Mouse (Mus musculus) c-Kit-positive CD71-positive TER-119-positive erythroid progenitor cells, embryonic 14.5 days (primary cell): ENCODE results near the gene Klhl21.

Experiments used
- DNase-seq: peaks from one replicate; pipeline ENCODE4 v3.0.0-alpha.2; 2013; ENCODE audit warnings: low spot score

Klhl21 gene

GRCm38 (mm10) chr4:151995371-151996172, 13.0 kb upstream of the Klhl21 start:
- DNase-seq = no peak

- DNase-seq = peak; percentile 98
Measured at GRCm38 (mm10) chr4:151996173-151996950, 12.2 kb upstream of the Klhl21 start, which contains the start of gene Phf13. Phf13 (minus strand) TSS chr4:151996258.

- DNase-seq = no peak
Measured at GRCm38 (mm10) chr4:151996951-151997222, 11.7 kb upstream of the Klhl21 start.

- DNase-seq = no peak
Measured at GRCm38 (mm10) chr4:151997701-151998100, 10.9 kb upstream of the Klhl21 start.

- DNase-seq = no peak
Measured at GRCm38 (mm10) chr4:151999481-151999880, 9.1 kb upstream of the Klhl21 start.

GRCm38 (mm10) chr4:152000906-152001305, 7.7 kb upstream of the Klhl21 start:
- DNase-seq = no peak

GRCm38 (mm10) chr4:152001335-152001734, 7.3 kb upstream of the Klhl21 start:
- no peak for DNase-seq

GRCm38 (mm10) chr4:152002063-152002462, 6.5 kb upstream of the Klhl21 start:
- DNase-seq = no peak

GRCm38 (mm10) chr4:152006137-152006536, 2.5 kb upstream of the Klhl21 start:
- DNase-seq = no peak

- no peak for DNase-seq
Measured at GRCm38 (mm10) chr4:152006812-152007211, 1.8 kb upstream of the Klhl21 start.

GRCm38 (mm10) chr4:152007481-152008147, 989 bp upstream of the Klhl21 start:
- DNase-seq = no peak

GRCm38 (mm10) chr4:152008148-152008500, 479 bp upstream of the Klhl21 start:
- DNase-seq = no peak

- DNase-seq = peak; percentile 33
Measured at GRCm38 (mm10) chr4:152009076-152010051, 761 bp downstream of the Klhl21 start.

GRCm38 (mm10) chr4:152010091-152010706, 1.6 kb downstream of the Klhl21 start:
- DNase-seq = peak; percentile 69

GRCm38 (mm10) chr4:152010707-152011134, 2.1 kb downstream of the Klhl21 start:
- DNase-seq = peak; percentile 74

- DNase-seq = peak; percentile 52
Measured at GRCm38 (mm10) chr4:152011171-152011760, 2.7 kb downstream of the Klhl21 start.

- DNase-seq = no peak
Measured at GRCm38 (mm10) chr4:152012109-152012508, 3.5 kb downstream of the Klhl21 start.

- DNase-seq = no peak
Measured at GRCm38 (mm10) chr4:152013036-152013813, 4.6 kb downstream of the Klhl21 start.

GRCm38 (mm10) chr4:152019073-152019472, 10.5 kb downstream of the Klhl21 start:
- no peak for DNase-seq

- DNase-seq = no peak
Measured at GRCm38 (mm10) chr4:152020024-152020423, 11.4 kb downstream of the Klhl21 start.
